Comparison of ENCODE assay signal across 17 mouse cellular contexts in genomic region chr15:22914444-22914843, GRCm38 (mm10).
A peak's percentile ranks its signal among the peaks of the same experiment; 100 is the strongest.
DNase-seq lines count a peak whose midpoint lies in the region; ATAC-seq lines count a peak whose summit lies in the region.
"Had no signal": no experiment of that assay in that cellular context is flagged by ENCODE, and none has a peak within 500 bp of the region (broad histone marks: within the 10 kb centered on the region; RNA-seq: fewer than 3 reads in every experiment).

No protein-coding gene starts in this region.

- no peaks in the 10 kb centered on the region for H3K27me3 ChIP-seq in forebrain, embryonic 14.5 days (replicated peaks; ENCODE audit: control insufficient read depth, insufficient read depth, low read length)
- no peaks in the 10 kb centered on the region for H3K27me3 ChIP-seq in forebrain, embryonic 11.5 days (ENCODE audit: control insufficient read depth, insufficient read depth, low read length)

- no peaks in the 10 kb centered on the region for H3K9me3 ChIP-seq in forebrain, embryonic 14.5 days (replicated peaks; ENCODE audit: control insufficient read depth, low read length)
- no peaks in the 10 kb centered on the region for H3K9me3 ChIP-seq in forebrain, embryonic 11.5 days (ENCODE audit: control insufficient read depth, low read length)
- H3K9me3 ChIP-seq: midbrain, embryonic 10.5 days had no signal

- H3K4me1 ChIP-seq in forebrain, embryonic 14.5 days (ENCODE audit: control insufficient read depth, insufficient read depth, low read length): no peaks in the 10 kb centered on the region
- H3K4me1 ChIP-seq in forebrain, embryonic 11.5 days (replicated peaks; ENCODE audit: control insufficient read depth, insufficient read depth, low read length): no peaks in the 10 kb centered on the region
- H3K4me1 ChIP-seq: midbrain, embryonic 10.5 days had no signal

- no peak for ATAC-seq in forebrain, embryonic 14.5 days
- ATAC-seq in forebrain, embryonic 11.5 days (replicated peaks; ENCODE audit: low FRiP score): no peak
- no peak for ATAC-seq in megakaryocyte, adult 5-6 weeks (ENCODE audit: poor library complexity, severe bottlenecking)

- no peak overlapping the region for H3K9ac ChIP-seq in forebrain, embryonic 14.5 days (ENCODE audit: low read length)
- no peak overlapping the region for H3K9ac ChIP-seq in forebrain, embryonic 11.5 days (ENCODE audit: low read length)
- H3K9ac ChIP-seq: hindbrain, embryonic 14.5 days; lung, embryonic 14.5 days had no signal

- H3K4me2 ChIP-seq in forebrain, embryonic 14.5 days (ENCODE audit: low read length): no peak overlapping the region
- no peak overlapping the region for H3K4me2 ChIP-seq in forebrain, embryonic 11.5 days (ENCODE audit: low read depth, low read length, severe bottlenecking)
- H3K4me2 ChIP-seq: hindbrain, embryonic 14.5 days; lung, embryonic 14.5 days had no signal

- no peaks in the 10 kb centered on the region for H3K36me3 ChIP-seq in forebrain, embryonic 14.5 days (ENCODE audit: control insufficient read depth, insufficient read depth, low read length)
- H3K36me3 ChIP-seq in forebrain, embryonic 11.5 days (ENCODE audit: control insufficient read depth, insufficient read depth, low read length): no peaks in the 10 kb centered on the region
- H3K36me3 ChIP-seq: midbrain, embryonic 10.5 days had no signal

- no peak overlapping the region for H3K4me3 ChIP-seq in forebrain, embryonic 14.5 days (ENCODE audit: low read depth, low read length)
- H3K4me3 ChIP-seq in forebrain, embryonic 11.5 days (ENCODE audit: low read depth, low read length): no peak overlapping the region
- H3K4me3 ChIP-seq: midbrain, embryonic 10.5 days; myocyte had no signal

- DNase-seq in forebrain, embryonic 14.5 days (ENCODE audit: low spot score): peak; percentile 44
- DNase-seq in forebrain, embryonic 11.5 days (ENCODE audit: low spot score): no peak
- DNase-seq in cerebellum, adult 18-20 months: peak; percentile 64 to 73
- DNase-seq in layer of hippocampus, adult 11-12 months (ENCODE audit: low spot score): peak; percentile 71
- peak; percentile 55 to 61 for DNase-seq in left cerebral cortex, adult 9 months (ENCODE audit: low spot score in 2 of 2)
- DNase-seq in heart, adult 9 months (ENCODE audit: low spot score in 2 of 2): no peak
- no peak for DNase-seq in natural killer cell, adult 2 months (ENCODE audit: low spot score in 2 of 2)
- DNase-seq: adrenal gland, postnatal 36 days; kidney, adult 11 months; kidney, postnatal 4 days; liver; lung, embryonic 14.5 days; thymus, postnatal 14 days had no signal

- no peak overlapping the region for H3K27ac ChIP-seq in forebrain, embryonic 14.5 days (ENCODE audit: low read depth, low read length)
- no peak overlapping the region for H3K27ac ChIP-seq in forebrain, embryonic 11.5 days (ENCODE audit: low read depth, low read length)
- H3K27ac ChIP-seq: hindbrain, embryonic 14.5 days; midbrain, embryonic 10.5 days had no signal

Comparison
In these comparisons a context has a peak if more than half of its experiments do, and no peak if none do; other contexts are left out.
1. DNase-seq: peak in forebrain, embryonic 14.5 days (single experiment), cerebellum, adult 18-20 months (2 of 2), layer of hippocampus, adult 11-12 months (single experiment) and left cerebral cortex, adult 9 months (2 of 2); none in forebrain, embryonic 11.5 days (single experiment), heart, adult 9 months (0 of 2) and natural killer cell, adult 2 months (0 of 2).